Mouse (Mus musculus): ENCODE measurements at regions not wholly inside any gene's neighbourhood (a gene's known extent, or its start where the extent isn't known, plus 50 kb on each side); places are given as distances from the start of the nearest gene placed in this dataset.

DNA sequence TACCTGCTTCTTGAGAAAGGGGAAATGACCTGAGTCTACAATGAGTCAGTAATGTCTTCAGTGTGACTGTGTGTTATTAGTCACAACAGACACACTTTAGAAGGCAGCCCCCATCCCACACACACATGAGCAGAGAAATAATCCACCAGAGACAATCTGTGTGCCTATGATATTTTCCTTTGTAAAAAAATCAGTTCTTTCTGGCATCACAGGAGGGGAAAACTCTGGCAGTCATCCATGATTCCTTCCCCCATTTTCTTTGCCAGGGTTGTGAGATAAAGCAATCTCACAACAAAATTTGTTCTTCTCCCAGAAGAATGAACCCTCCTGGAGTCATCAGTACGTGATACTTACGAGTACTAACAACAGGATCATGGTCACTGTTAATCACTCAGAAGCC is 236.2 kb downstream of the 1500009L16Rik start:
- TF ChIP-seq CTCF (IDR thresholded peaks at IDR 0.05; ENCODE audit: extremely low read depth, insufficient read depth, insufficient read length, insufficient replicate concordance) (no peak), POLR2A (IDR thresholded peaks at IDR 0.05; ENCODE audit: low read depth, low read length) (no peak)

All from spleen, adult 2 months (tissue).